Mouse (Mus musculus): ENCODE measurements around the gene Hs6st1.
"Not testable (repeated sequence)": the region's sequence is repeated elsewhere in the genome, so short reads cannot be mapped to it uniquely, and the experiment has no call there.

Hs6st1 gene

DNA sequence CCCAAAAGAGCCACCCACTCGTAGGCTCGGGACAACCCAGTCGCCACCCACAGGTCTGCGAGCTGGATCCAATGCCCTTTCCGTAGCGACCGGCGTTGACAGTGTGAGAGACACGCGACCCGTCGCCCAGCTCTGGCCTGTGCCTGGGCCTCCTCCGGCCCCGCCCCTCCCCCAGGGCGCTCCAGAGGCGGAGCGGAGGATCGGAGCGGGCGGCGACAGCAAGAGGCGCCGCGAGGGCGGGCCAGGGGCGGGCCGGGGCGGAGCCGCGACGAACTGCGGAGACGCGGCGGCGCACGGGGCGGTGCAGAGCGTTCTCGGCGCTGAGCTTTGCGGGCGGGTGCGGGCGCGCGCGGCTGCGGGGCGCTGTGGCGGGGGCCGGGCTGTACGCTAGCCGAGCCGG, at the start of gene Hs6st1:
Gene Hs6st1 (plus strand): TSS at position 325 of the 400 bp plus-strand sequence.
- DNase-seq (ENCODE audit: low read depth, low spot score), result peak; percentile 96

DNA sequence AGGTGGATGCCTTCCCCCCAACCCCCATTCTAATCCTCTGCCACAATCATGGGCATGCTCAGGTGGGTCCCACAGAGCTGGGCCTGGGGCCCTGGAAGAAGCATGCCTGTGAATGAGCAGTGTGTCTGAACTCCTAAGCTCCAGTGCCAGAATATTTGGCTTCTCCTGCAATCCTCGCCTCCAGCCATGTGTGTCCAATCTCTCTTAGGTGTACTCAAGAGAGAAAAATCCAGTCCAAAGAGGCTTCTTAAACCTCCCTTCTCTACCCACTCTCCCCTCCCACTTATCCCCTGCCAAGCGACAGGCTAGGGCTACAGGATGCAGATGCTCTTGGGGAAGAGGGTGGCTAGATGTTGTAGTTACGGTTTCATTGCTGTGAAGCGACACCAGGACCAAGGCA, 49.6 kb upstream of the Hs6st1 start:
- no peak for DNase-seq (ENCODE audit: low read depth, low spot score)

DNA sequence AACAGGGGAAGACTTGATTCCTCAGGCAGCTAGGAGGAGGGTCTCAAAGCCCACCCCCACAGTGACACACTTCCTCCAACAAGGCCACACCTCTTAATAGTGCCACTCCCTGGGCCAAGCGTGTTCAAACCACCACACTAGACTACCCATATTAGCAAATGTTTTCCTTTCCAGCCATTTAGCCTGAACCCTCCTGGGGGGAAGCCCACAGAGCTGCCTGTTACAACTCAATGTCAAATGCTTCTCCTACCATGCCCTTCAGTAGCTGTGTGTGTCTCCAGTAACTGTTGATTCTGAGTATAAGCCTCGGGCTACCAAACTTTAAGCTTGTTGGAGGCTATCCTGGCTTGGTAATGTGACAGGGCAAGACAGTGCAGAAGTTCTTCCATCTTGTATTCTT, 49.0 kb upstream of the Hs6st1 start:
- DNase-seq (ENCODE audit: low read depth, low spot score), result no peak

DNA sequence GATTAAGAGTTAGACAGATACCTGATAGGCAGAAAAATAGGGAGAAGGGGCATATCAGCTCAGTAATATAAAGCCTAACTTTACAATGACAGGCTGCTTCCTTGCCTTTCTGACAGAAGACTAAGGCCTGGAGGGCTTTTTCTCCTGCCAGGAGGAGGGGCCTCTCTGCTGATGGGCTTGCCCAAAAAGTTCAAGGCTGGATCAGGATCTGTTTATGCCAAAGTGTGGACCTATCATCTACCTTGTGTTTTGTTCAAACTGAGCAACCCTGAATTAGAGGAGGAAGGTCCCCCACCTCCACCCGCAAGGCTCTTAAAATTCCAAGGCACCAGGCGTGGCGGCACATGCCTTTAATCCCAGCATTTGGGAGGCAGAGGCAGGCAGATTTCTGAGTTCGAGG, 47.9 kb upstream of the Hs6st1 start:
- no peak for DNase-seq (ENCODE audit: low read depth, low spot score)

DNA sequence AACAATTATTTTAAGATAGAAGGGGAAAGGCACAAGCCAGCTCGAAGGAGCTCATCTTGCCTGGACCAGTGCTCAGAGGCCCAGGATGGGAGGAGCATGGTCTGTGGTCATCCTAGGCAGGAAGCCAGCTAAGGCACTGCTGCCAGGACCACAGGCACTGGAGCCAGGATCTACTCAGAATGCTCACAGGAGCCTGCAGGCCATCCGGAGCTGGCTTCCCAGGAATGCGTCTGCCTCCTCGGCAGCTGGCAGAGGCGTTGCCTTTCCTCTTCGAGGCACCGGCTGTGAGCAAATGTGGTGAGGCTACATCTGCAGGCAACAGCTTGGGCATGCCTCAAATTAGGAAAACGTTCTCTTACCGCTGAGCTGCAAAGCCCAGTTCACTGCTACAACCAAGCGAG, 37.8 kb upstream of the Hs6st1 start:
- no peak for DNase-seq (ENCODE audit: low read depth, low spot score)

DNA sequence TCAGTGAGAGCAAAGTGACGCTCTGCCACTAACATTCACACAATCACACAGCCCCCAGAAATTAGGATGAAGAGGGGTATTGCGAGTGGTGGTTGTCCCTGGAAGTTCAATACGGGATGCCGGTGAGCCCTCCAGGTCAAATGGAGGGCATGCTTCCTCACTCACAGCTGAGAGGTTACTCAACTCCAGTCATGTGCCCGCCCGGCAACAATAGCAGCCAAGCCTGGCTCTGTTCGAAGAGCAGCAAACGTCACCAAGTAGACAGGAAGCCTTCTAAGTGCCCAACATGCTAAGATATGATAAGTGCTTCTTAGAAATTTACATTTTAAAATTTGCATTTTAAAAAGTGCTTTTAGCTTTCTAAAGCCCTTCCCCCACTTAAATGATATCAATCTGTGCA, 29.4 kb upstream of the Hs6st1 start:
- DNase-seq (ENCODE audit: low read depth, low spot score), result no peak

DNA sequence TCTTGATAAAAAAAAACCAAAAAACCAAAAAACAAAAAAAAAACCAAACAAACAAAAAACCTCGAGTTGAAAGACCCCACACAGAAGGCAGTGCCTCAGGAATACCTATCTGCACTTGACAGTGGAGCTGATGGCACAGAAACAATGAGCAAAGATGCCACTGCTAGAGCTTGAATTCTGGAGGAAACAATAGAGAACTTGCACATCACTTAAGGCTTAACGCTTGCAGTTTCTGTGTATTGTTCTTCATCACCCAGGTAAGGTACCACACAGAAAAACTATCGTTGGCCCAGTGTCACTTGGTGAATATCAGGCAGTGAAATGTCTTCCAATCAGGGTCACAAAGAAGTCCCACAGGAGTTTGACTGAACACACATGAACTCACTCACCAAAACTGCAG, 26.1 kb upstream of the Hs6st1 start:
- no peak for DNase-seq (ENCODE audit: low read depth, low spot score)

DNA sequence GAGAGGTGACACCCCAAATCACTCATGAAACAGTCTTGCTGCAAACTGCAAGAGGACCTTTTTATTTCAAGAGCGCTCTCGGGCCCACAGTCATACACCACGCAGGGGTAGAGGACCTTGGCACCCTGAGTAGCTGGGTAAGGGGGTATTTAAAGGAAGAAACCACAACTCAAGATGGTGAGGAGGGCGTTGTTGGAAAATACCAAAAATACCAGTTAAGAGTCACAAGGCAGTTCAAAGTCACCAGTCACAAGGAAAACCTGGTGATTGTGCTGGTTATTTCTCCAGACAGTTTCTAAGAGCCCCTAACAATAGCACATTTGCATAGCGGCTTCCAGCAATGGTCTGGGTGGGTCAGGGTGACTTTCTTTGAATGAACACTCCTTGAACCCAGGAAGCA, 24.4 kb upstream of the Hs6st1 start:
- not testable (repeated sequence) for DNase-seq (ENCODE audit: low read depth, low spot score)

DNA sequence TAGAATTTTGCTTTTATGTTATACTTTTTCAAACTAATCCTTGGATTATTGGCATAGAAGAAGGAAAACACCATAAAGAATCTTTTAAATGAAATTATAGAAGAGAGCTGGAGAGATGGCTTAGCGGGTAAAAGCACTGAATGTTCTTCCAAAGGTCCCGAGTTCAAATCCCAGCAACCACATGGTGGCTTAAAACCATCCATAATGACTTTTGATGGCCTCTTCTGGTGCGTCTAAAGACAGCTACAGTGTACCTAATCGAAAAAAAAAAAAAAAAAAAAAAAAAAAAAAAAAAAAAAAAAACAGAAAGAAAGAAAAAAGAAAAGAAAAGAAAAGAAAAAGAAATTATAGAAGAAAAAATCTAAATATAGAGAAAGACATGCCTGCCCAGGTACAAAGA, 23.9 kb upstream of the Hs6st1 start:
- no peak for DNase-seq (ENCODE audit: low read depth, low spot score)

DNA sequence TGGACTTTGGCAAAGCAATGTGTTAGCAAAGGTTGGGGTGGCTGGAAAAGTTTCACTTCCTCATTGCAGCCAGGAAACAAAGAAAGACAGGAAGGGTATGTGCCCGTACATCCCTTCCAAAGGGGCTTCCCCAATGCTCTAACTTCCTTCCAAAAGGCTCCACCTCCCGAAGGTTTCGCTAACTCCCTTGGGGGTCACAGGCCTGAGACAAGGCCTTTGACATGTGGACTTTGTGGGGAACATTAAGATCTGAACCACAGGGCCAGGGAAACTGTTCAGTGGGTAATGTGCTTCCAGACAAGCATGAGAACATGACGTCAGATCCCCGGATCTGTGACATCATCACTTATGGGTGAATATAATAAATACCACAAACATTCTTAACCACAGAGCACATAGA, 15.5 kb upstream of the Hs6st1 start:
- peak; percentile 17 for DNase-seq (ENCODE audit: low read depth, low spot score)

DNA sequence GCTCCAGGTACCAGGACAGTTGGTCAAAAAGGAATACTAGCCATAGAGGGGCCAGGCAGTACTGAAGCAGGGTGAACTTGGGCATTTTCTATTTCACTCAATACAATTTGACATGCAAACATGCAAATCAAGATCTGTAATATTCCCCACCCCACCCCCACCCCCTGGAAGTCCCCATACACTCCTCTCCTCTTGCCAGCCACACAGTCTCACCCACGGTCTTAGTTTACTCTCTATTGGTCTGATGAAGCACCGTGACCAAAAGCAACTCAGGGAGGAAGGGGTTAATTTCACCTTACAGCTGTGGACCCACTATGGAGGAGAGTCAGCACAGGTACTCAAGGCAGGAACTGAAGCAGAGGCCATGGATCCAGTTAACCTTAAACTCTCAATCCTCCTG, 14.6 kb upstream of the Hs6st1 start:
- no peak for DNase-seq (ENCODE audit: low read depth, low spot score)

DNA sequence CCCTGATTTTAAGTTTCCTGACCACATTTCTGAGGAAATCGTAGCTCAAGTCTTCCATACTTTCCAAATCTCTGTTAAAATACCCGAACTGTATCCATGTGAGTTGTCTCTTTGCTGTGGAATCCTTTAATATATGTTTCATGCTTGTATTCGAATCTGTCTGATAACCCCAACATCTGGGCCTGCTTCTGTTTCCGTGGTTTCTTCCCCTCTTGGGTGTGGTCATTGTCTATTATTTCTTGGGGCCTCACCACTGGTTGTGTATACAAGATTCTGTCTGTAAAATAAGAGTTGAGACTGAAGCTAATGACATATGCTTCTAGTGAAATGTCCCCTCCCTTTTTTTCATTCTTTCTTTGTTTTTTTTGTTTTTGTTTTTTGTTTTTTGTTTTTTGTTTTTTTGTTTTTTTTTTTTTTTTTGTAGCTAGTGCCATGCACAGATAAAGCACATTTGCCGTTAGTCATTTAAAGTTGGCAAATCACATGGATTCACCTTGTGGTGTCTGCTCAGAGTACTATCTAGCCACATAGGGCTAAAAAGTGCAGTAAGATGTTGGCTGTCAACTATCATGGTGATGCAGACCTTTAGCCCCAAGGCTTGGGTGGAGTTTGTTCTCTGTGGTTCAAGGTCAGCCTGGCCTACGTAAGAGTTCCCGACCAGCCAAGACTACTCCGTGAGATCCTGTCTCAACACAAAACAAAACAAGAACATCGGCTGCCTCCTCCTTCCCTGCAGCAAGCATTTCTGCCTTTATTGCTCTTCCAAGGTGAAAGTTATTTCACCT, 13.8 kb upstream of the Hs6st1 start:
- no peak for DNase-seq (ENCODE audit: low read depth, low spot score)

DNA sequence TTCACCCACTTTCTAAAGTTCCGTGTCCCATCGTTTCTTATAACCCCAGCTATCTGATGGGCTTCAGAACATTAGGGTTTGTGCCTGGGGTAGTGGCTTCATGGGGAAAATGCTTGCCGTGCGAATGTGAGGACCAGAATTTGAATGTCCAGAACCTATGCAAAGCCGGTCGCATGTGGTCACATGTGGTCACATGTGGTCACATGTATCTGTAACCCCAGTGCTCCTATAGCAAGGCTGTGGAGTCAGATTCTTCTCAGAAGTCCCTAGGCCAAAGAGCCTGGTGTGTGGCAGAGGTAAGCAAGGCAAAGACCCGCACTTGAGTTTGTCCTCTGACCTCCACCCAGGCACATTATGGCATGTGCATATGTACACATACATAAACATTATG, 13.2 kb upstream of the Hs6st1 start:
- DNase-seq (ENCODE audit: low read depth, low spot score), result no peak

DNA sequence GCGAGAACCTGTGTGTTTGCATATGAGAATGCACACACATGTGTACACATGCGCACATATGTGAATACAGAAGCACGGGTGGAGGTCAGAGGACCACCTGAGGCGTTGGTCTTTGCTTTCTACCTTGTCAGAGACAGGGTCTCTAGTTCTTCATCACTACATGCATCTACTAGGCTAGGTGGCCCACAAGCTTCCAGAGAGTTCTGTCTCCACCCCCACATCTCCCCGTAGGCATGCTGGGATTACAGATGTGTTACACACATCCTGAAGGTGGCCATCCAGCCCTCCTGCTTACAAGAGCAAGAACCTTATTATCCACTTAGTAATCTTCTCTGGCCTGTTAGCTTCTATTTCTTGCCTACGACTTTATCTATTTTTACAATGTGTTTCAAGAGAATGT, 8.8 kb upstream of the Hs6st1 start:
- DNase-seq (ENCODE audit: low read depth, low spot score), result no peak

DNA sequence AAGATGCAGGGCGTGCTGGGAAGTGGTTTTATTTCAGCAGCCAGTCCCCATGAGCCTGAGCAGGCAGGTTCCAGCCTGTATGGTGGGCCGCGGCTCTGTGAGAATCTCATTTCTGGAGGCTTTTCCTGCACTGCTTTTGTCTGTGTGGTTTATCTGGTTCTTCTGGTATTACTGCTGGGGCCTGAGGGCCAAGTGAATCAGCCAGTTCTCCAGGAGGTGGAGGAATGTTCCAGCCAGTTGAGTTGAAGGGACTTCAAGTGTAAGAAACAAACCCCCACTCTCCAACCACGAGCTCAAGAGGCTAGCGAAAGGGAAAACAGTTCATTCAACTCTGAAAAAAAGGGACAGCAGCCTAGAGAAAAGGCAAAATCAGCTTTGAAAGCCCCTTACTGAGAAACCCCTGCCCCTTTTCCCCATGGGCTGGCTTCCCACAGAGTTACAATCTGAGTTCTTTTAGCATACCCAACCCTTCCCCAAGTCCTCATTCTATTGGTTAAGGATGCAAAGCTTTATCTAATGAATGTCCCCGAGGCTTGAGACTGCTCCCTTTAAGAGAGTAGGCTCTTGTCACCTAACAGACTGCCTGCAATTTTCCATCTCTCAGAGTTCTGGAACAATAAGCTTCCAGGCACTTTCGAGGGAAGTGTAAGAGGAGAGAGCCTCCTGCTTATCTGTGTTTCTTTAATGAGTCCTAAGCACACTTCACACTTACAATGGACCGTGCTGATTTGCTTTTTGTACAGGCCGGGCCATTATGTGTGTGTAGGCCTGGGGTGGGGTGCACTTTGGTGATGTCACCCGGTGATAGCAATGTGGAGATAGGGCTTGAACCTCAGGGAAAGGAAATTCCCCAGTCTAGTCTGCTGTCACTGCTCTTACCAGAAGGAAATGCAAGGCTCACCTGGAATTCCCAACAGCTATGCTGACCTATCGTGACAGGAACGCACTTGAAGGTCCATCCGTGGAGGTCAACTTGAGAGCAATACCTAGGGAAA, 7.9 kb upstream of the Hs6st1 start:
- no peak for DNase-seq (ENCODE audit: low read depth, low spot score)

DNA sequence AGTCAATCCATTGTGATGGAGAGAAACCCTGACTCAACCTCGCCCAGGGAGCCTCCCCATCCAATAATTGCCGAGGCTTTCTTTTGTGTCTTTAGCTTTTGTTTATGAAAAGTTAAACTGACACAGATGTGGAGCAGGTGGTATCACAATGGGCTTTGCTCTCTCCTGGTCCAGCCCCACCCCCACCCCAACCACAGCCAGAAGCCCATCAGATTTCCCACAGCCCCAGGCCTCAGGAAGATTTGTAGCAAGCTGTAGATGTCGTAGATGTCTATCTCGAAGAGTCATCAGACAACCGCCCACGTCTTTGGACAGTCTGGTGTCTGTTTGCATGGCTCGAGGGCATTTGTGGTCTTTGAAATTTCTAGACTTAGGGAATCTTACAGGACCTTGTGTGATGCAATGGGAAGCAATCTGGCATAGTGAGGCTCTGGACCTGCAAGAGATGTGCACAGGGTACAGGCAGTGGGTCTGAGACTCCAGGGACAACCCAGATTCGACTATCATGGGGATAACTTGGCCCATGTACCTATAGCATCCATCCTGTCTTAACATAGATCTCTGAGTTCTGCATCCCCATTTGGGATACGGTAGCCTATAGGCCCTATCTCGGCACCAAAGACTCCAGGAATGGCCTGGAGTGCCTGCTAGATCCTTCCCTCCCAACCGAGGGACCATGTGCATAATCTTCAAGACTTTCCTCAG, 6.8 kb upstream of the Hs6st1 start:
- no peak for DNase-seq (ENCODE audit: low read depth, low spot score)

DNA sequence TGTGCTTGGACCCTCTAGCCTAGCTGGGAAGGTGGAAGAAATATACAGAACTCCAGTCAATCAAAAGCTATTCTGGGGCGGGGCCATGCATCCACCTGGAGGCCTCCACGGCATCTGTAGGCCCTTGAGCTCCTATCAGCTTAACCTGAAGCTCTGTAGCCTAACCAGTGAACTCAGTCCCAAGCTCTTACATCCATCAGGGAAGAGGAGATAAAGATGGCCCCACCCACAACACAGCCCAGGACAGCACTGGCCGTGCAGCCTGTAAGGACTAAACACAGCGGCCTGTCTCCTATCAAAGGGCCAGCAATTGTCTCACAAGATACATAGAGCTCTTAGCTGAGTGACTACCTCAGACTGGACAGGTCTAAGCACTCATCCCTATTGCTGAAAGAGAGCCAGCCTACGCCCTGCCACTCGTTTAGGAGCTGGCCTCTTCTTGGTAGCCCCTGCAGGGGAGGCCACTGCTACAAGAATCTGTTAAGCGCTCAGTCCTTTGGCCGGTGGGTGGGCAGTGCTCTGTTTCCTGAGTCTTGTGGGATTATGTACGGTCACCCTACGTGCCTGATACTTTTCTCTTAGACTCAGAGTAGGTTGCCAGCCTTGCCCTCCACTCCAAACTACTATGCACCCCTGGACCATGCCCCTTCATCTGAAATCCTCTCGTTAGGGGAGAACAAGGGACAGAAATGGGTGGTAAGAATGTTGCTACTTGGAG, 6.0 kb upstream of the Hs6st1 start:
- no peak for DNase-seq (ENCODE audit: low read depth, low spot score)

DNA sequence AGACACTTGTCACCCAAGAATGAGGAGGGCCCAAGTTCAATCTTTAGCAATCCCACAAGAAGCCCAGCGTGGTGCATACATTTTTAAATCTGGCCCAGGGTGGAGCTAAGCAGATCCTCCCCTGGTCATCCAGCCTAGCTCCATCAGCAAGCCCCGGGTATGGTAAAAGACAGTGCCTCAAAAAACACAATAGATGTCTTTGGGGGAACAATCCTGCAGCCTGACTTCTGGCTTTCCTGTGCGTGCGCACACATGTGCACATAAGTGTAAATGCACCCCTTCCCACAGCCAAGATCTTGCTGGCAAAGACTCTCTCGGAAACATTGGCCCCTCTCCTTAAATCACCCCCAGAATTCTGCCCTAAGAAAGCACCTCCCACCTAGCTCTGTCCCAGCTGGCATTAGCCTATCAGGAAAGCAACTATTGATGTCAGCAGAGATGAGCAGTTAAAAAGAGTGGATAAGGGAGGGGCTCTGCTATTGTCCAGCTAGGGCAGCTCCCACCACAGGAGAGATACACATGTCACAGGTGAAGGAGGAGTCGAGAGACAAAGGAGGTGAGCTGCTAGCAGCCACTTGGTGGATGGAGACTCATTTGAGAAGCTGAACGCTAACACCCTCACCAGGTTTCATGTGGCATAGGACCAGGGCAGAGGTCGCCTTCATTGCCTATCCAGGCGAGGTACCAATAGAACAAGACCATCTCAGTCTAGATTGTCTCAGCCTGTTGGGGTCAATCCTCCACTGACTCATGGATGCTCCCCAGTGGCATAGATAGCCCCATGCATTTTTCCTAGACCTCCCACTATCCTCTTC, 5.2 kb upstream of the Hs6st1 start:
- DNase-seq (ENCODE audit: low read depth, low spot score), result no peak

DNA sequence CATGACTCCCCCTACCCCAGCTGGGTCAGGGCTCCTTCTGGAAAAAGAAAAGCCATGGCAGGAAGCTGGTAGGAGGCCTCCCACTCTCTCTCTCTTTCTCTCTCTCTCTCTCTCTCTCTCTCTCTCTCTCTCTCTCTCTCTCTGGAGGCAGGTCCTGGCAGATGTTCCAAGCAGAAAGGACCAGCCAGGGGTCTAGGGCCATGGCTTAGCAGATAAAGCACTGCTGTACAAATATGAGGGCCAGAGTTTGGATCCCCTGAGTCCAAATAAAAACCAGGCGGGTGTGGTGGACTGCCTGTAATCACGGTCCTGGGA, 4.6 kb upstream of the Hs6st1 start:
- no peak for DNase-seq (ENCODE audit: low read depth, low spot score)

DNA sequence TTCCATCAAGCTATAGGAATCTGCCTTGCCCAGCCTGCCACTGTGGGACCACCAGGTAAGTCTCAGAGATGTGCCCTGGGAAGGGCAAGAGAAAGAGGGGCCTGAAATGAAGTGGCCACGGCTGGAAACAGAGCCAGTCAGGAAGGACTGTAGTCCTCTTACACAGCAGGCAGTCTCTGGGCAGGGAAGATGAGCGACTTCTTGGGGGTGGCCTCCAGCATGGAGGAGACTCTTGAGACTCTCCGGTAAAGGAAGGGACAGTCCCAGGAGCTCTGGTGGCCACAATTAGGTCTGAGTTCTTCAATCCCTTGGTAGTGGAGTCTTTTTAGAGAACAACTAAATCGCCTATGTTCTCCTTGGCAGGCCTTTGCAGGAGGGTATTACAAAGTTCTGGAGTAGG, 4.0 kb upstream of the Hs6st1 start:
- DNase-seq (ENCODE audit: low read depth, low spot score), result no peak
